Mouse (Mus musculus): ENCODE measurements around the gene Slc52a3. TPM values are rescaled to one million over a fixed set of nuclear protein-coding genes. Genes with fewer than 3 reads are reported as not detected.

The Slc52a3 gene
- polyA plus RNA-seq, 2 experiments = 0.73 to 0.74 TPM

DNA sequence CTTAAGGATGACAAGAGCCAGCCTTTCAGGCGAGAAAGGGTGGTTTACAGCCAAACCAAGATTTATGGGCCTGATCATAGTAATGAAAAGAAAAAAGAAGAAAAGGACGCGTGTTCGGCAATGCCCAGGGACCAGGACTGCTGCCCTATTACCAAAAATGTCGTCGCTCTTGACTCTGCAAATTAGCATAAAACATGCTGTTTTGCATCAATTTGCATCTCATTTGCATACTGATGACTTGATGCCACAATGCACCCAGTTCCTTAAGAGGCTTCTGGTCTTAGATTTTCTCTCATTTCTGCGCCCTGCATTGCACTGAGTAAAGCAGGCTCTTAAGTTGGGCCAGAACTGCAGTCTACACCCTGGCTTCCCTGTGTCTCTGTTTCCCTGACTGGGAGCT is 54.0 kb downstream of the Slc52a3 start:
- H3K4me2 ChIP-seq (ENCODE audit: low read depth) = no peak overlapping the region
- ATAC-seq (ENCODE audit: insufficient read depth) (no peak), DNase-seq (ENCODE audit: low read depth in 3 of 3, low spot score in 3 of 3) (no peak)
- H3K4me1 ChIP-seq (replicated peaks; ENCODE audit: control insufficient read depth in 2 of 2, insufficient read depth in 2 of 2, low read length in 1 of 2) = no peaks in the 10 kb centered on the region
- no peak overlapping the region for H3K9ac ChIP-seq (replicated peaks)
- 8% methylated on average over 7 of the region's 7 CpGs for WGBS (ENCODE audit: insufficient replicate concordance)
- H3K27me3 ChIP-seq (ENCODE audit: control insufficient read depth, insufficient read depth, low read length) = peaks cover 44% of the 10 kb centered on the region
- no peaks in the 10 kb centered on the region for H3K36me3 ChIP-seq (replicated peaks; ENCODE audit: control insufficient read depth, insufficient read depth, low read depth)
- H3K9me3 ChIP-seq (ENCODE audit: control insufficient read depth, low read length) = no peaks in the 10 kb centered on the region
- TF ChIP-seq EP300 (IDR thresholded peaks at IDR 0.05; ENCODE audit: low read depth) = no peak
- no peak for TF ChIP-seq CTCF (IDR thresholded peaks at IDR 0.05; ENCODE audit: low read depth)
- H3K4me3 ChIP-seq (ENCODE audit: insufficient read depth in 1 of 2, low read depth in 2 of 2, low read length in 2 of 2) = no peak overlapping the region
- H3K27ac ChIP-seq = no peak overlapping the region

DNA sequence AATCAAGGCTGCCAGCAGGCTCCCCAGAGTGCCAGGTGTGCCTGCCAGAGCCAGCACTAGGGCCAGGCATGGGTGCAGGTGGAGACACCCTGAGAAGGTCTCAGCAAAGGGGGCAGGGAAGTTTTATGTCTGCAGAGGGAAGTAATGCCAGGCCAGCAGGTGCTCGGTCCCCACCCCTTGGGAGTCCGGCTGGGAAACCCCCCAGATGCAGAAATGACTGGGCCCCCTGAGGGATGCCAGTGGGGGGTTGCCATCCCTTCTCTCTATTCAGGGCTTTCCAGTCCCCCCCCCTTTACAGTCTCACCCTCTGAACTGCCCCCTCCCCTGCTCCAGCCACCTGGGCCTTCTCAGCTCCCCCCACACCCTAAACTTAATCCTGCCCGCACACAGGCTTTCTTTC is 55.7 kb downstream of the Slc52a3 start:
- H3K4me2 ChIP-seq (ENCODE audit: low read depth) = no peak overlapping the region
- TF ChIP-seq CTCF (IDR thresholded peaks at IDR 0.05; ENCODE audit: low read depth) = no peak
- no peak for TF ChIP-seq EP300 (IDR thresholded peaks at IDR 0.05; ENCODE audit: low read depth)
- H3K4me1 ChIP-seq (replicated peaks; ENCODE audit: control insufficient read depth in 2 of 2, insufficient read depth in 2 of 2, low read length in 1 of 2) = no peaks in the 10 kb centered on the region
- H3K9me3 ChIP-seq (ENCODE audit: control insufficient read depth, low read length) = no peaks in the 10 kb centered on the region
- H3K4me3 ChIP-seq (ENCODE audit: insufficient read depth in 1 of 2, low read depth in 2 of 2, low read length in 2 of 2) = no peak overlapping the region
- 50% methylated on average over 3 of the region's 3 CpGs for WGBS (ENCODE audit: insufficient replicate concordance)
- H3K36me3 ChIP-seq (replicated peaks; ENCODE audit: control insufficient read depth, insufficient read depth, low read depth) = no peaks in the 10 kb centered on the region
- 0 out of 2 replicates have a peak, but pooled peaks have one; percentile 23 for ATAC-seq (ENCODE audit: insufficient read depth)
- peaks cover 38% of the 10 kb centered on the region for H3K27me3 ChIP-seq (ENCODE audit: control insufficient read depth, insufficient read depth, low read length)
- H3K27ac ChIP-seq = no peak overlapping the region
- H3K9ac ChIP-seq (replicated peaks) = no peak overlapping the region
- DNase-seq (ENCODE audit: low read depth in 3 of 3, low spot score in 3 of 3) = no peak

DNA sequence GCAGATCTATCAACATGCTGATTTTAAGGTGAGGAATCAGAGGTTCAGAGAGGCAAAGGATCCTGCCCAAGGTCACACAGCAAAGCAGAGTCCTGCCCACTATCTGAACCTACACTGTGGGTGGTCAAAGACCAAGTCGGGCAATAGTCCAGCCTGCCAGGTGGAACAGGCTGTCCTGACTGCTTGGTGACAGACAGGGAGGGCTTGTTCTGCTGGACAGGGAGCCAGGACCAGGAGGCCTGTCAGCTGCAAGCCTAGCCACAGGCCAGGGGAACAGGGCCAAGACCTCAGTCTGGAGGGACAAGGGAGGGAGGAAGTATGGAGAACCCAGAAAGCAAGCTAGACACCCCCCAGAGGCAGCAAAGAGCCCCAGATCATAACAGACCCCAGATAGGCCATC is 59.1 kb downstream of the Slc52a3 start:
- Histone ChIP-seq H3K36me3 (replicated peaks; ENCODE audit: control insufficient read depth, insufficient read depth, low read depth) (no peaks in the 10 kb centered on the region), H3K4me1 (replicated peaks; ENCODE audit: control insufficient read depth in 2 of 2, insufficient read depth in 2 of 2, low read length in 1 of 2) (no peaks in the 10 kb centered on the region), H3K4me3 (ENCODE audit: insufficient read depth in 1 of 2, low read depth in 2 of 2, low read length in 2 of 2) (no peak overlapping the region), H3K27me3 (ENCODE audit: control insufficient read depth, insufficient read depth, low read length) (peaks cover 4% of the 10 kb centered on the region), H3K9ac (replicated peaks) (no peak overlapping the region), H3K27ac (no peak overlapping the region), H3K4me2 (ENCODE audit: low read depth) (no peak overlapping the region), H3K9me3 (ENCODE audit: control insufficient read depth, low read length) (no peaks in the 10 kb centered on the region)
- ATAC-seq (ENCODE audit: insufficient read depth) = no peak
- TF ChIP-seq EP300 (IDR thresholded peaks at IDR 0.05; ENCODE audit: low read depth) (no peak), CTCF (IDR thresholded peaks at IDR 0.05; ENCODE audit: low read depth) (no peak)
- no peak for DNase-seq (ENCODE audit: low read depth in 3 of 3, low spot score in 3 of 3)
- 38% methylated on average over 1 of the region's 1 CpGs for WGBS (ENCODE audit: insufficient replicate concordance)

DNA sequence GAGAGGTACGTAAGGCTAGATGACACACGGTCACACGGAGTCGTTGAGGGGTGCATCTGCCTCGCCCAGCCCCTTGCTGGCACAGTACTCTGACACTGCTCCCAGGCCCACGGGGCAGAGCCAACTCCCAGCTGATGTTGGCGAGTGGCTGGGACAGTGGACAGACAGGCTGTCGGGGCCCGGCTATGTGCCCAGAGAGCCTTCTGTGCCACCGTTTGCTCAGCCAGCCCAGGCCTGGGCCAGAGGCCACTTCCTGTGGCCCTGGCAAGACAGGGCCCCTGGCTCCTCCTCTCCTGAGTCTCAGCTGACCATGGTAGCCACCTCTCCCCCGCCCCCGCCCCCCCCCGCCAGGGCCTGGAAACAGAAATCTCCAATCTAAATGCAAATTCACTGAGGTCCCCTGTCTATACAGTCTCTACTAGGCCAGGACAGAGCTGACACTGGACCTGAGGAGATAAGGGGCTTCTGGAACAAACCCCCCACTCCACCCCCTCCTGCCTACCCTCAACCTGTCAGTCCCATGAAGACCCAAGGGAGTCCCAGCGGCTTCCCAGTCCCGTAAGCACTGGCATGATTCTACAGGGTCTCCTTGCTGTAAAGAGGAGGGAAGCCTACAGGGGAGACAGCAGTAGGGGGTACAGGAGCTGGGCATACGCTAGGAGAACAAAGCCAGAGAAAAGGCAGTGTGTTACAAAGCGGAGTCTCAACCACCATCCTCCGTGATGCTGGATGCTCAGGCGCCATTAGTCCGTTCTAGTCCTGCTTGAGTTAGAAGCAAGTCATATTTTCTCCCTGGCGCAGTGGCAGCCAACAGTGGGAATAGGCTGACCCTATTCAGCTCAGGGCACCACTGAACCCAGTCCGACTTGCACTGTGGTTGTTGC is 60.3 kb downstream of the Slc52a3 start:
- Histone ChIP-seq H3K27ac (no peak overlapping the region), H3K4me3 (ENCODE audit: insufficient read depth in 1 of 2, low read depth in 2 of 2, low read length in 2 of 2) (no peak overlapping the region), H3K9ac (replicated peaks) (no peak overlapping the region), H3K36me3 (replicated peaks; ENCODE audit: control insufficient read depth, insufficient read depth, low read depth) (no peaks in the 10 kb centered on the region), H3K27me3 (ENCODE audit: control insufficient read depth, insufficient read depth, low read length) (peaks cover 2% of the 10 kb centered on the region), H3K9me3 (ENCODE audit: control insufficient read depth, low read length) (no peaks in the 10 kb centered on the region), H3K4me2 (ENCODE audit: low read depth) (no peak overlapping the region), H3K4me1 (replicated peaks; ENCODE audit: control insufficient read depth in 2 of 2, insufficient read depth in 2 of 2, low read length in 1 of 2) (no peaks in the 10 kb centered on the region)
- ATAC-seq (ENCODE audit: insufficient read depth) (no peak), DNase-seq (ENCODE audit: low read depth in 3 of 3, low spot score in 3 of 3) (no peak)
- no peak for TF ChIP-seq CTCF (IDR thresholded peaks at IDR 0.05; ENCODE audit: low read depth)
- TF ChIP-seq EP300 (IDR thresholded peaks at IDR 0.05; ENCODE audit: low read depth) = no peak
- WGBS (ENCODE audit: insufficient replicate concordance) = 54% methylated on average over 22 of the region's 22 CpGs

DNA sequence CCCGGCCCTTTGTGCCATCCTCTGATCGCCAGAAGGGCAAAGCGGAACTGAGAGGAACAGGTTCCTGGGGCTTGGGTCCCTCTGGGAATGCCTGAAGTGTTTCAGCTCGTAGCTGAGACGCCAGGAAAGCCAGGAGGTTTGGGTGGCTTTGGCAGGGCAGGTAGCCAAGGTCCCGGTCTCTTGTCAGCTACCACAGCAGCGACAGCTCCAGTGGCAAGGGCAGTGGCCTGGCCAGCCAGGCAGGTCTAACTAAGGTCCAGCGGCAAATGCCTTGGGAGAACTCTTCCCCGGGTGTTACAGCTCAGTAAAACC is 60.9 kb downstream of the Slc52a3 start:
- Histone ChIP-seq H3K27me3 (ENCODE audit: control insufficient read depth, insufficient read depth, low read length) (peaks cover 2% of the 10 kb centered on the region), H3K9me3 (ENCODE audit: control insufficient read depth, low read length) (no peaks in the 10 kb centered on the region), H3K4me1 (replicated peaks; ENCODE audit: control insufficient read depth in 2 of 2, insufficient read depth in 2 of 2, low read length in 1 of 2) (no peaks in the 10 kb centered on the region), H3K4me3 (ENCODE audit: insufficient read depth in 1 of 2, low read depth in 2 of 2, low read length in 2 of 2) (no peak overlapping the region), H3K4me2 (ENCODE audit: low read depth) (no peak overlapping the region), H3K27ac (no peak overlapping the region), H3K9ac (replicated peaks) (no peak overlapping the region), H3K36me3 (replicated peaks; ENCODE audit: control insufficient read depth, insufficient read depth, low read depth) (no peaks in the 10 kb centered on the region)
- TF ChIP-seq EP300 (IDR thresholded peaks at IDR 0.05; ENCODE audit: low read depth) (no peak), CTCF (IDR thresholded peaks at IDR 0.05; ENCODE audit: low read depth) (no peak)
- 49% methylated on average over 9 of the region's 9 CpGs for WGBS (ENCODE audit: insufficient replicate concordance)
- DNase-seq (ENCODE audit: low read depth in 3 of 3, low spot score in 3 of 3) = no peak
- ATAC-seq (ENCODE audit: insufficient read depth) = no peak

MicroRNA genes within 50 kb of the gene (microRNA counts, 519-probe panel; counts per million panel counts)
- microRNA mmu-miR-1953 = 69.9 counts per million

Small RNAs within 50 kb of the gene (microRNA-seq; reads per million reads assigned to microRNA genes)
- gene Mir1953 = 1.3 reads per million

Other genes with a start within 250 kb of the Slc52a3 start
- gene Rspo4, start 153.6 kb upstream of the Slc52a3 start, polyA plus RNA-seq (2012; rRNA removed) = not detected in 2 replicates
- not detected in 2 replicates for gene Rspo4, start 153.6 kb upstream of the Slc52a3 start, polyA plus RNA-seq (2014; fragmentation: Nextera tagmentation; extraction: Ambion mirVana)
- 0.03 and 0.04 TPM in 2 replicates for gene Angpt4, start 85.3 kb upstream of the Slc52a3 start, polyA plus RNA-seq (2012; rRNA removed)
- 0.06 and 0.11 TPM in 2 replicates for gene Angpt4, start 85.3 kb upstream of the Slc52a3 start, polyA plus RNA-seq (2014; fragmentation: Nextera tagmentation; extraction: Ambion mirVana)
- gene Fam110a, start 16.3 kb upstream of the Slc52a3 start, polyA plus RNA-seq (2012; rRNA removed) = 5.1 and 5.6 TPM in 2 replicates
- 6.8 and 8.1 TPM in 2 replicates for gene Fam110a, start 16.3 kb upstream of the Slc52a3 start, polyA plus RNA-seq (2014; fragmentation: Nextera tagmentation; extraction: Ambion mirVana)
- 0.01 and 0.08 TPM in 2 replicates for gene Scrt2, start 85.0 kb downstream of the Slc52a3 start, polyA plus RNA-seq (2012; rRNA removed)
- not detected in 2 replicates for gene Scrt2, start 85.0 kb downstream of the Slc52a3 start, polyA plus RNA-seq (2014; fragmentation: Nextera tagmentation; extraction: Ambion mirVana)
- gene Srxn1, start 109.0 kb downstream of the Slc52a3 start, polyA plus RNA-seq (2012; rRNA removed) = 11.0 and 13.3 TPM in 2 replicates
- 10.6 and 13.5 TPM in 2 replicates for gene Srxn1, start 109.0 kb downstream of the Slc52a3 start, polyA plus RNA-seq (2014; fragmentation: Nextera tagmentation; extraction: Ambion mirVana)
- gene Tcf15, start 147.1 kb downstream of the Slc52a3 start, polyA plus RNA-seq (2012; rRNA removed) = 0.11 and 0.17 TPM in 2 replicates
- gene Tcf15, start 147.1 kb downstream of the Slc52a3 start, polyA plus RNA-seq (2014; fragmentation: Nextera tagmentation; extraction: Ambion mirVana) = not detected in 2 replicates
- gene Csnk2a1, start 230.3 kb downstream of the Slc52a3 start, polyA plus RNA-seq (2012; rRNA removed) = 16.3 and 22.7 TPM in 2 replicates
- gene Csnk2a1, start 230.3 kb downstream of the Slc52a3 start, polyA plus RNA-seq (2014; fragmentation: Nextera tagmentation; extraction: Ambion mirVana) = 43.2 and 44.8 TPM in 2 replicates

All from liver, embryonic 14.5 days (tissue).